In the genomic region with DNA sequence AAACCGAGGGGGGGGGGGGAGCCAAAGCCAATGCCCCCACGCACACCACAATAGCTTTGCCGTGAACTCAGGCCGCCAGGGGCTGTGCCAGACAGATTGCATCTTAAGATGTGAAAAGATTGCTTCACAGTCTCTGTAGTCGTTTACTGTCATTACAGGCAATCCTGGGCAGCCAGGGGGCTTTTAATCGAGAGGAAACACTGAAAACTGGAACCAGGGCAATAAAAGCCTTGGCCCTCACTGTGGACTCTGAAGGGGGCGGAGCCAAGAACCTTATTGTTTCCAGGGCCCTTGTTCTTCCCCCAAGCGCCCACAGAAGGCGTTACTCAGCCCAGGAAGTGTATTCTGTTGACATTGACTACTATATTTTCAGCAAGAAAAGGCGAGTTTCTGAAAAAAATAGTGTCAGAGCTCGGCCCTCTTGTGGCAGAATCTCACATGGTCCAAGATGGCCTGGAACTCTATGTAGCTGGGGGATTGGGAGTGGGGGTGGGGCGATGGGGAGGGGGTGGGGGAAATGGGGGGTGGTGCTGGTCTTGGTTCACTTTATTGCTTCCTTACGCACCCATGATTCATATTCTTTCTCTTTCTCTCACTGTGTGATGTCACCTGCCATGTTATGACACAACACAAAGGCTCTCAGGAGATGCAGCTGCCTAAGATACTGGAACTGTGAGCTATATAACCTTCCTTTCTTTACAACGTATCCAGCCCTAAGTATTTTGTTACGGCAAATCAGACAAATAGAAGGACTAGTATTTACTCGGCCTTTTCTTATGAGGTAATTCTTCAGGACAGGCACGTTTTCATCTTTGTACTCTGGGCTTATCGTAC, we compare ENCODE assay signal across 9 mouse cellular contexts. TPM values are rescaled to one million over a fixed set of nuclear protein-coding genes. Genes with fewer than 3 reads are reported as not detected.
DNase-seq lines count a peak whose midpoint lies in the region; ATAC-seq and TF ChIP-seq lines count a peak whose summit lies in the region.
"Had no signal": no experiment of that assay in that cellular context is flagged by ENCODE, and none has a peak within 500 bp of the region (broad histone marks: within the 10 kb centered on the region; RNA-seq: fewer than 3 reads in every experiment).

No protein-coding gene starts in this region.

- H3K36me3 ChIP-seq in hindbrain, embryonic 14.5 days (replicated peaks; ENCODE audit: control insufficient read depth, insufficient read depth): no peaks in the 10 kb centered on the region
- H3K36me3 ChIP-seq in heart, embryonic 10.5 days: no peaks in the 10 kb centered on the region
- H3K36me3 ChIP-seq: stomach, embryonic 15.5 days had no signal

- 34% methylated on average over 18 of the region's 18 CpGs for WGBS in hindbrain, embryonic 14.5 days
- 76% methylated on average over 18 of the region's 18 CpGs for WGBS in heart, embryonic 10.5 days

- H3K9me3 ChIP-seq in hindbrain, embryonic 14.5 days (ENCODE audit: control insufficient read depth, low read length): no peaks in the 10 kb centered on the region
- H3K9me3 ChIP-seq in heart, embryonic 10.5 days: no peaks in the 10 kb centered on the region
- H3K9me3 ChIP-seq: stomach, embryonic 15.5 days had no signal

- peak overlapping the region; percentile 49 for H3K9ac ChIP-seq in hindbrain, embryonic 14.5 days
- H3K9ac ChIP-seq: stomach, embryonic 15.5 days had no signal

- no peaks in the 10 kb centered on the region for H3K27me3 ChIP-seq in hindbrain, embryonic 14.5 days (ENCODE audit: control insufficient read depth, insufficient read depth, low read length)
- H3K27me3 ChIP-seq in heart, embryonic 10.5 days (ENCODE audit: insufficient read depth, poor library complexity, severe bottlenecking): no peaks in the 10 kb centered on the region
- H3K27me3 ChIP-seq: stomach, embryonic 15.5 days had no signal

- H3K4me1 ChIP-seq in hindbrain, embryonic 14.5 days (replicated peaks; ENCODE audit: control insufficient read depth, insufficient read depth, low read length): peaks cover 24% of the 10 kb centered on the region
- H3K4me1 ChIP-seq in heart, embryonic 10.5 days: peaks cover 17% of the 10 kb centered on the region
- H3K4me1 ChIP-seq: stomach, embryonic 15.5 days had no signal

- H3K27ac ChIP-seq in layer of hippocampus, adult 2 months: peak overlapping the region; percentile 72
- peak overlapping the region; percentile 93 for H3K27ac ChIP-seq in hindbrain, embryonic 14.5 days
- H3K27ac ChIP-seq in heart, embryonic 10.5 days: no peak overlapping the region
- H3K27ac ChIP-seq: stomach, embryonic 15.5 days had no signal

- peak; percentile 40 for TF ChIP-seq CTCF in layer of hippocampus, adult 2 months (conservative IDR thresholded peaks at IDR 0.05)

- H3K4me3 ChIP-seq in layer of hippocampus, adult 2 months: no peak overlapping the region; the same call in 1 of the 2 replicates
- H3K4me3 ChIP-seq in hindbrain, embryonic 14.5 days (replicated peaks; ENCODE audit: low read length): no peak overlapping the region
- no peak overlapping the region for H3K4me3 ChIP-seq in heart, embryonic 10.5 days
- H3K4me3 ChIP-seq: stomach, embryonic 15.5 days had no signal

- peak; percentile 58 for ATAC-seq in hindbrain, embryonic 14.5 days (ENCODE audit: low FRiP score)
- ATAC-seq in megakaryocyte progenitor cell, adult 5-6 weeks (replicated peaks; ENCODE audit: poor library complexity): peak; percentile 49

- DNase-seq in layer of hippocampus, adult 2 months (ENCODE audit: low spot score in 2 of 2): no peak
- DNase-seq in layer of hippocampus, adult 9-11 months: no peak
- peak; percentile 63 for DNase-seq in embryo, embryonic 10 days (ENCODE audit: low spot score)
- DNase-seq in hindbrain, embryonic 14.5 days (ENCODE audit: low spot score): peak; percentile 57
- peak; percentile 54 for DNase-seq in thymus, postnatal 0 days (ENCODE audit: low spot score)
- no peak for DNase-seq in heart, embryonic 10.5 days (ENCODE audit: low spot score)
- no peak for DNase-seq in urinary bladder, adult 18-20 months (ENCODE audit: low spot score in 2 of 2)

- H3K4me2 ChIP-seq in hindbrain, embryonic 14.5 days (replicated peaks): peak overlapping the region; percentile 47
- H3K4me2 ChIP-seq: stomach, embryonic 15.5 days had no signal

RNA-seq across cellular contexts. Expression of a gene that starts 16.2 kb away (rescaled TPM):
- total RNA-seq in layer of hippocampus, adult 2 months (2021): not detected
- not detected in 2 replicates for polyA plus RNA-seq in hindbrain, embryonic 14.5 days (2014; fragmentation: Nextera tagmentation; extraction: Ambion mirVana)
- not detected in 2 replicates for total RNA-seq in megakaryocyte progenitor cell, adult 5-6 weeks (2015)
- not detected in 2 replicates for total RNA-seq in megakaryocyte progenitor cell, adult 5-6 weeks (2017)
- polyA plus RNA-seq in thymus, postnatal 0 days (2015; fragmentation: Nextera tagmentation; extraction: Ambion mirVana): 244 and 286 TPM in 2 replicates
- polyA plus RNA-seq in heart, embryonic 10.5 days (2016; fragmentation: Nextera tagmentation; extraction: Ambion mirVana): 0.09 TPM in 1 of 2 replicates, not detected in the other
- polyA plus RNA-seq: stomach, embryonic 15.5 days had no signal

RNA-seq across cellular contexts. Expression of a gene that starts 53.2 kb away (rescaled TPM):
- not detected for total RNA-seq in layer of hippocampus, adult 2 months (2021)
- polyA plus RNA-seq in hindbrain, embryonic 14.5 days (2014; fragmentation: Nextera tagmentation; extraction: Ambion mirVana): 0.26 TPM in 1 of 2 replicates, not detected in the other
- total RNA-seq in megakaryocyte progenitor cell, adult 5-6 weeks (2015): not detected in 2 replicates
- total RNA-seq in megakaryocyte progenitor cell, adult 5-6 weeks (2017): 0.30 TPM in 1 of 2 replicates, not detected in the other
- polyA plus RNA-seq in thymus, postnatal 0 days (2015; fragmentation: Nextera tagmentation; extraction: Ambion mirVana): 0.82 and 1.0 TPM in 2 replicates
- 0.12 and 0.75 TPM in 2 replicates for polyA plus RNA-seq in heart, embryonic 10.5 days (2016; fragmentation: Nextera tagmentation; extraction: Ambion mirVana)

Comparison
In these comparisons a context has a peak if more than half of its experiments do, and no peak if none do; other contexts are left out.
1. DNase-seq: peak in embryo, embryonic 10 days (single experiment), hindbrain, embryonic 14.5 days (single experiment) and thymus, postnatal 0 days (single experiment); none in layer of hippocampus, adult 2 months (0 of 2), layer of hippocampus, adult 9-11 months (single experiment), heart, embryonic 10.5 days (single experiment) and urinary bladder, adult 18-20 months (0 of 2).
2. RNA of a gene that starts 16.2 kb away (polyA plus RNA-seq): 244 to 286 TPM in thymus, postnatal 0 days; 0.09 TPM in heart, embryonic 10.5 days and not detected in hindbrain, embryonic 14.5 days; every median in the first group is over 100 times any median in the second.